Mouse (Mus musculus): ENCODE measurements around the gene Hapln3. TPM values are rescaled to one million over a fixed set of nuclear protein-coding genes. Genes with fewer than 3 reads are reported as not detected.

Gene Hapln3
- polyA plus RNA-seq, 1 experiment = not detected

- no peak overlapping the region for H3K4me3 ChIP-seq (replicated peaks; ENCODE audit: control insufficient read depth, low read depth, low read length)
- H3K4me1 ChIP-seq (ENCODE audit: control insufficient read depth, insufficient read depth, low read length) = no peaks in the 10 kb centered on the region
- TF ChIP-seq POLR2A (IDR thresholded peaks at IDR 0.05; ENCODE audit: borderline replicate concordance, control insufficient read depth, low read depth, low read length) = no peak
- TF ChIP-seq CTCF (IDR thresholded peaks at IDR 0.05; ENCODE audit: control insufficient read depth, insufficient read depth, low read length) = no peak
- no peak overlapping the region for H3K27ac ChIP-seq (ENCODE audit: control insufficient read depth, insufficient read depth, low read depth, low read length, poor library complexity)
- 68% methylated on average over 12 of the region's 12 CpGs for WGBS
These were observed 16.4 kb upstream of the Hapln3 start for GRCm38 (mm10) chr7:79147011-79147837.

- 49% methylated on average over 8 of the region's 8 CpGs for WGBS
- Histone ChIP-seq H3K4me3 (replicated peaks; ENCODE audit: control insufficient read depth, low read depth, low read length) (no peak overlapping the region), H3K4me1 (ENCODE audit: control insufficient read depth, insufficient read depth, low read length) (no peaks in the 10 kb centered on the region), H3K27ac (ENCODE audit: control insufficient read depth, insufficient read depth, low read depth, low read length, poor library complexity) (no peak overlapping the region)
- TF ChIP-seq POLR2A (IDR thresholded peaks at IDR 0.05; ENCODE audit: borderline replicate concordance, control insufficient read depth, low read depth, low read length) = no peak
- peak; percentile 92 for TF ChIP-seq CTCF (IDR thresholded peaks at IDR 0.05; ENCODE audit: control insufficient read depth, insufficient read depth, low read length)
These were observed 10.1 kb upstream of the Hapln3 start for GRCm38 (mm10) chr7:79140897-79141296.

GRCm38 (mm10) chr7:79139891-79140591 lies 9.2 kb upstream of the Hapln3 start:
- no peak overlapping the region for H3K27ac ChIP-seq (ENCODE audit: control insufficient read depth, insufficient read depth, low read depth, low read length, poor library complexity)
- 55% methylated on average over 4 of the region's 4 CpGs for WGBS
- TF ChIP-seq CTCF (IDR thresholded peaks at IDR 0.05; ENCODE audit: control insufficient read depth, insufficient read depth, low read length) = no peak
- no peak for TF ChIP-seq POLR2A (IDR thresholded peaks at IDR 0.05; ENCODE audit: borderline replicate concordance, control insufficient read depth, low read depth, low read length)

GRCm38 (mm10) chr7:79139328-79139824 lies 8.6 kb upstream of the Hapln3 start:
- no peak overlapping the region for H3K27ac ChIP-seq (ENCODE audit: control insufficient read depth, insufficient read depth, low read depth, low read length, poor library complexity)
- TF ChIP-seq CTCF (IDR thresholded peaks at IDR 0.05; ENCODE audit: control insufficient read depth, insufficient read depth, low read length) (no peak), POLR2A (IDR thresholded peaks at IDR 0.05; ENCODE audit: borderline replicate concordance, control insufficient read depth, low read depth, low read length) (no peak)
- WGBS = 64% methylated on average over 6 of the region's 6 CpGs

More at GRCm38 (mm10) chr7:79139891-79140591, 9.2 kb upstream of the Hapln3 start:
- H3K4me1 ChIP-seq (ENCODE audit: control insufficient read depth, insufficient read depth, low read length) = no peaks in the 10 kb centered on the region
- H3K4me3 ChIP-seq (replicated peaks; ENCODE audit: control insufficient read depth, low read depth, low read length) = no peak overlapping the region

GRCm38 (mm10) chr7:79133391-79133790 lies 2.6 kb upstream of the Hapln3 start:
- Histone ChIP-seq H3K27ac (ENCODE audit: control insufficient read depth, insufficient read depth, low read depth, low read length, poor library complexity) (no peak overlapping the region), H3K4me3 (replicated peaks; ENCODE audit: control insufficient read depth, low read depth, low read length) (no peak overlapping the region), H3K4me1 (ENCODE audit: control insufficient read depth, insufficient read depth, low read length) (no peaks in the 10 kb centered on the region)
- no peak for TF ChIP-seq POLR2A (IDR thresholded peaks at IDR 0.05; ENCODE audit: borderline replicate concordance, control insufficient read depth, low read depth, low read length)
- 81% methylated on average over 6 of the region's 6 CpGs for WGBS

More at GRCm38 (mm10) chr7:79139328-79139824, 8.6 kb upstream of the Hapln3 start:
- H3K4me3 ChIP-seq (replicated peaks; ENCODE audit: control insufficient read depth, low read depth, low read length) = no peak overlapping the region
- H3K4me1 ChIP-seq (ENCODE audit: control insufficient read depth, insufficient read depth, low read length) = no peaks in the 10 kb centered on the region

- no peak for TF ChIP-seq CTCF (IDR thresholded peaks at IDR 0.05; ENCODE audit: control insufficient read depth, insufficient read depth, low read length)
- TF ChIP-seq POLR2A (IDR thresholded peaks at IDR 0.05; ENCODE audit: borderline replicate concordance, control insufficient read depth, low read depth, low read length) = no peak
These were observed 433 bp downstream of the Hapln3 start for GRCm38 (mm10) chr7:79130385-79130784.

GRCm38 (mm10) chr7:79129883-79130282 lies 935 bp downstream of the Hapln3 start:
- Histone ChIP-seq H3K4me1 (ENCODE audit: control insufficient read depth, insufficient read depth, low read length) (no peaks in the 10 kb centered on the region), H3K4me3 (replicated peaks; ENCODE audit: control insufficient read depth, low read depth, low read length) (no peak overlapping the region), H3K27ac (ENCODE audit: control insufficient read depth, insufficient read depth, low read depth, low read length, poor library complexity) (no peak overlapping the region; the same call in 1 of the 2 replicates)
- no peak for TF ChIP-seq CTCF (IDR thresholded peaks at IDR 0.05; ENCODE audit: control insufficient read depth, insufficient read depth, low read length)
- no peak for TF ChIP-seq POLR2A (IDR thresholded peaks at IDR 0.05; ENCODE audit: borderline replicate concordance, control insufficient read depth, low read depth, low read length)
- 35% methylated on average over 8 of the region's 8 CpGs for WGBS

More at GRCm38 (mm10) chr7:79130385-79130784, 433 bp downstream of the Hapln3 start:
- Histone ChIP-seq H3K4me1 (ENCODE audit: control insufficient read depth, insufficient read depth, low read length) (no peaks in the 10 kb centered on the region), H3K4me3 (replicated peaks; ENCODE audit: control insufficient read depth, low read depth, low read length) (no peak overlapping the region), H3K27ac (ENCODE audit: control insufficient read depth, insufficient read depth, low read depth, low read length, poor library complexity) (no peak overlapping the region)
- 15% methylated on average over 13 of the region's 13 CpGs for WGBS

GRCm38 (mm10) chr7:79123465-79123864 lies 7.4 kb downstream of the Hapln3 start:
- no peak overlapping the region for H3K27ac ChIP-seq (ENCODE audit: control insufficient read depth, insufficient read depth, low read depth, low read length, poor library complexity)
- H3K4me3 ChIP-seq (replicated peaks; ENCODE audit: control insufficient read depth, low read depth, low read length) = no peak overlapping the region
- no peaks in the 10 kb centered on the region for H3K4me1 ChIP-seq (ENCODE audit: control insufficient read depth, insufficient read depth, low read length)
- TF ChIP-seq POLR2A (IDR thresholded peaks at IDR 0.05; ENCODE audit: borderline replicate concordance, control insufficient read depth, low read depth, low read length) (no peak), CTCF (IDR thresholded peaks at IDR 0.05; ENCODE audit: control insufficient read depth, insufficient read depth, low read length) (no peak)
- 70% methylated on average over 5 of the region's 5 CpGs for WGBS

All from bone marrow, adult 2 months (tissue).